Mouse (Mus musculus): Measurements from ENCODE around the gene Rbms1. TPM values are rescaled to one million over a fixed set of nuclear protein-coding genes. Genes with fewer than 3 reads are reported as not detected.

Rbms1 gene
- polyA plus RNA-seq, 1 experiment from 2014 or later: 72.2 TPM

GRCm38 (mm10) chr2:60788173-60788908 is 174.7 kb downstream of the Rbms1 start:
- Histone ChIP-seq H3K9me3 (ENCODE audit: control insufficient read depth, low read length) (no peaks in the 10 kb centered on the region), H3K9ac (ENCODE audit: low read depth, low read length) (no peak overlapping the region), H3K4me3 (ENCODE audit: low read length) (no peak overlapping the region), H3K4me2 (ENCODE audit: low read depth, low read length) (no peak overlapping the region), H3K27me3 (replicated peaks; ENCODE audit: control insufficient read depth, insufficient read depth, low read length) (no peaks in the 10 kb centered on the region), H3K4me1 (ENCODE audit: control insufficient read depth, insufficient read depth, low read length) (no peaks in the 10 kb centered on the region), H3K27ac (ENCODE audit: low read length) (no peak overlapping the region), H3K36me3 (ENCODE audit: control insufficient read depth, insufficient read depth, low read length) (no peaks in the 10 kb centered on the region)
- no peak for ATAC-seq
- 73% methylated on average over 6 of the region's 6 CpGs for WGBS

GRCm38 (mm10) chr2:60787088-60787487 is 175.9 kb downstream of the Rbms1 start:
- no peaks in the 10 kb centered on the region for H3K4me1 ChIP-seq (ENCODE audit: control insufficient read depth, insufficient read depth, low read length)
- no peaks in the 10 kb centered on the region for H3K27me3 ChIP-seq (replicated peaks; ENCODE audit: control insufficient read depth, insufficient read depth, low read length)
- no peak for ATAC-seq
- no peak overlapping the region for H3K4me3 ChIP-seq (ENCODE audit: low read length)
- no peak overlapping the region for H3K9ac ChIP-seq (ENCODE audit: low read depth, low read length)
- H3K27ac ChIP-seq (ENCODE audit: low read length): no peak overlapping the region
- H3K4me2 ChIP-seq (ENCODE audit: low read depth, low read length): no peak overlapping the region
- H3K36me3 ChIP-seq (ENCODE audit: control insufficient read depth, insufficient read depth, low read length): no peaks in the 10 kb centered on the region; the same call in 1 of the 2 replicates
- WGBS: 91% methylated on average over 5 of the region's 5 CpGs
- no peaks in the 10 kb centered on the region for H3K9me3 ChIP-seq (ENCODE audit: control insufficient read depth, low read length)

- no peaks in the 10 kb centered on the region for H3K4me1 ChIP-seq (ENCODE audit: control insufficient read depth, insufficient read depth, low read length)
- no peak for ATAC-seq
- no peaks in the 10 kb centered on the region; the same call in 1 of the 2 replicates for H3K36me3 ChIP-seq (ENCODE audit: control insufficient read depth, insufficient read depth, low read length)
- H3K27ac ChIP-seq (ENCODE audit: low read length): no peak overlapping the region
- WGBS: 67% methylated on average over 10 of the region's 10 CpGs
- no peaks in the 10 kb centered on the region for H3K9me3 ChIP-seq (ENCODE audit: control insufficient read depth, low read length)
- no peak overlapping the region for H3K9ac ChIP-seq (ENCODE audit: low read depth, low read length)
- H3K4me3 ChIP-seq (ENCODE audit: low read length): no peak overlapping the region
- H3K27me3 ChIP-seq (replicated peaks; ENCODE audit: control insufficient read depth, insufficient read depth, low read length): no peaks in the 10 kb centered on the region
- H3K4me2 ChIP-seq (ENCODE audit: low read depth, low read length): no peak overlapping the region
Observed at GRCm38 (mm10) chr2:60786289-60786688, 176.7 kb downstream of the Rbms1 start.

- Histone ChIP-seq H3K4me3 (ENCODE audit: low read length) (no peak overlapping the region), H3K9me3 (ENCODE audit: control insufficient read depth, low read length) (no peaks in the 10 kb centered on the region), H3K27ac (ENCODE audit: low read length) (no peak overlapping the region), H3K4me1 (ENCODE audit: control insufficient read depth, insufficient read depth, low read length) (no peaks in the 10 kb centered on the region; the same call in 1 of the 2 replicates), H3K4me2 (ENCODE audit: low read depth, low read length) (no peak overlapping the region), H3K36me3 (ENCODE audit: control insufficient read depth, insufficient read depth, low read length) (peaks cover 23% of the 10 kb centered on the region), H3K27me3 (replicated peaks; ENCODE audit: control insufficient read depth, insufficient read depth, low read length) (no peaks in the 10 kb centered on the region), H3K9ac (ENCODE audit: low read depth, low read length) (no peak overlapping the region)
- no peak for ATAC-seq
- 37% methylated on average over 3 of the region's 3 CpGs for WGBS
Observed at GRCm38 (mm10) chr2:60774501-60774900, 188.5 kb downstream of the Rbms1 start.

- Histone ChIP-seq H3K36me3 (ENCODE audit: control insufficient read depth, insufficient read depth, low read length) (peaks cover 24% of the 10 kb centered on the region; the same call in 1 of the 2 replicates), H3K4me1 (ENCODE audit: control insufficient read depth, insufficient read depth, low read length) (no peaks in the 10 kb centered on the region; the same call in 1 of the 2 replicates), H3K4me3 (ENCODE audit: low read length) (no peak overlapping the region), H3K27ac (ENCODE audit: low read length) (no peak overlapping the region), H3K27me3 (replicated peaks; ENCODE audit: control insufficient read depth, insufficient read depth, low read length) (no peaks in the 10 kb centered on the region), H3K9ac (ENCODE audit: low read depth, low read length) (no peak overlapping the region), H3K4me2 (ENCODE audit: low read depth, low read length) (no peak overlapping the region), H3K9me3 (ENCODE audit: control insufficient read depth, low read length) (no peaks in the 10 kb centered on the region)
- whole genome bisulfite sequencing: 80% methylated on average over 5 of the region's 5 CpGs
- ATAC-seq: no peak
Observed at GRCm38 (mm10) chr2:60773592-60773991, 189.4 kb downstream of the Rbms1 start.

DNA sequence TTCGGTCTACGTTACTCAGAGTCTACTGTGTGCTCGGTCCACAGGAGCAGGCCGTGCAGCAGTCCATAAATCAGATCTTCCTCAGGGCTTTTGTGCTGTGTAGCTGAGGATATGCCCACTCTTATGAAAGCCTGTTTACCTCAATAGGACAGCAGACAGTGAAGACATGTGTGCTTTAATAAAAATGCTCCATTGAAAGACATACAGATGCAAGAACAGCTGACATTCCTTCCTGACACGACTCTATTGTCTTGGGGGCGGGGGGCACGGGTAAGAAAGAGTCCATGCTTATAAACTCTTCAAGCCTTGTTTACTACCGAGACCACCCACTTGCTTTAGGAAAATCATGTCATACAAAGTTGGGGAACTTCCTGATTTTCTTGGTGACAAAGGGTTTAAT is 196.6 kb downstream of the Rbms1 start:
- ATAC-seq: no peak
- H3K9me3 ChIP-seq (ENCODE audit: control insufficient read depth, low read length): no peaks in the 10 kb centered on the region
- H3K36me3 ChIP-seq (ENCODE audit: control insufficient read depth, insufficient read depth, low read length): peaks cover 13% of the 10 kb centered on the region
- H3K27me3 ChIP-seq (replicated peaks; ENCODE audit: control insufficient read depth, insufficient read depth, low read length): no peaks in the 10 kb centered on the region
- WGBS: 49% methylated on average over 8 of the region's 8 CpGs
- no peak overlapping the region for H3K9ac ChIP-seq (ENCODE audit: low read depth, low read length)
- no peak overlapping the region for H3K4me3 ChIP-seq (ENCODE audit: low read length)
- H3K4me1 ChIP-seq (ENCODE audit: control insufficient read depth, insufficient read depth, low read length): no peaks in the 10 kb centered on the region
- 0 out of 2 replicates have a peak overlapping the region, but pooled peaks have one; percentile 25 for H3K27ac ChIP-seq (ENCODE audit: low read length)
- H3K4me2 ChIP-seq (ENCODE audit: low read depth, low read length): no peak overlapping the region

GRCm38 (mm10) chr2:60756218-60756617 is 206.8 kb downstream of the Rbms1 start:
- WGBS: 88% methylated on average over 9 of the region's 9 CpGs
- no peak overlapping the region for H3K4me2 ChIP-seq (ENCODE audit: low read depth, low read length)
- H3K9ac ChIP-seq (ENCODE audit: low read depth, low read length): no peak overlapping the region
- no peak for ATAC-seq
- no peak overlapping the region for H3K27ac ChIP-seq (ENCODE audit: low read length)
- no peaks in the 10 kb centered on the region for H3K27me3 ChIP-seq (replicated peaks; ENCODE audit: control insufficient read depth, insufficient read depth, low read length)
- H3K36me3 ChIP-seq (ENCODE audit: control insufficient read depth, insufficient read depth, low read length): peaks cover 5% of the 10 kb centered on the region
- H3K4me1 ChIP-seq (ENCODE audit: control insufficient read depth, insufficient read depth, low read length): no peaks in the 10 kb centered on the region
- no peak overlapping the region for H3K4me3 ChIP-seq (ENCODE audit: low read length)
- no peaks in the 10 kb centered on the region for H3K9me3 ChIP-seq (ENCODE audit: control insufficient read depth, low read length)

DNA sequence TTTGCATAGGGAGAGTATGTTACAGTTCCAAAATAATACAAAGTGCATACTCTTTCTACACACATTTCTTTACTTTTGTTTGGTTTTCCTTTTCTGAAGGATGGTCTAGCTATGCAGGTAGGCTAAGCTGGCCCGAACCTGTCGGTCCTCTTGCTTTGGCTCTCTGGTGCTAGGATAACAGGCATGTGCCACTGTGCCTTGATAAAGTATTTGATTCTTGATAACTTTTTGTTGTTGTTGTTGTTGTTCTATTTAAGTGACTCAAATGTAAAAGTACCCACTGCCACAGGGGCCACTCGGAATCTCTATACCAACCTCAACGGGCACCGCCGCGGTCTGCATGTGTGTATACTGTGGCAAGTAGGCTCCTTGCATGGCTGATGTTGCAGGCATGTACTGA is 207.9 kb downstream of the Rbms1 start:
- H3K27me3 ChIP-seq (replicated peaks; ENCODE audit: control insufficient read depth, insufficient read depth, low read length): no peaks in the 10 kb centered on the region
- no peak overlapping the region for H3K4me3 ChIP-seq (ENCODE audit: low read length)
- no peak overlapping the region for H3K27ac ChIP-seq (ENCODE audit: low read length)
- H3K9ac ChIP-seq (ENCODE audit: low read depth, low read length): no peak overlapping the region
- H3K4me2 ChIP-seq (ENCODE audit: low read depth, low read length): no peak overlapping the region
- WGBS: 95% methylated on average over 7 of the region's 7 CpGs
- peaks cover 5% of the 10 kb centered on the region for H3K36me3 ChIP-seq (ENCODE audit: control insufficient read depth, insufficient read depth, low read length)
- ATAC-seq: no peak
- no peaks in the 10 kb centered on the region for H3K9me3 ChIP-seq (ENCODE audit: control insufficient read depth, low read length)
- no peaks in the 10 kb centered on the region for H3K4me1 ChIP-seq (ENCODE audit: control insufficient read depth, insufficient read depth, low read length)

DNA sequence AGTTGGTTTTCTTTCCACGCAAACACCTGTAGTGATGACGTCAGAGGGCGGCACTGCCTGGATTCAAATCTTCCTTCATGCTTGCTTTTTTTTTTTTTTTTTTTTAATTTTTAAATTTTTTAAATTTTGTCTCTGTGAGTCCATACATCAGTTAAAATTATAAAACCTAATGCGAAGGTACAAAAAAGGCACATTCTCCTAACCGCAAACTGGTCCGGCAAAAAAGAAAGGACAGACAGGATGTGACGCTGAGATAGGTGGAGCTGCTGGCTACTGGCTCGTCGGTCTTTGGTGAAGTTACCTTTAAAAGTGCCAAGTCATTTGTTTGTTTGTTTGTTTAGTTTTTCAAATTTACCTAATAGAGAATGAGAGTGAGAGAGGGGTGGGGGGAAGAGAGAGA is 211.7 kb downstream of the Rbms1 start:
- WGBS: 95% methylated on average over 9 of the region's 9 CpGs
- no peak overlapping the region for H3K9ac ChIP-seq (ENCODE audit: low read depth, low read length)
- no peaks in the 10 kb centered on the region for H3K4me1 ChIP-seq (ENCODE audit: control insufficient read depth, insufficient read depth, low read length)
- peaks cover 9% of the 10 kb centered on the region for H3K36me3 ChIP-seq (ENCODE audit: control insufficient read depth, insufficient read depth, low read length)
- H3K4me2 ChIP-seq (ENCODE audit: low read depth, low read length): no peak overlapping the region
- no peak overlapping the region for H3K27ac ChIP-seq (ENCODE audit: low read length)
- H3K4me3 ChIP-seq (ENCODE audit: low read length): no peak overlapping the region
- no peaks in the 10 kb centered on the region for H3K9me3 ChIP-seq (ENCODE audit: control insufficient read depth, low read length)
- no peaks in the 10 kb centered on the region for H3K27me3 ChIP-seq (replicated peaks; ENCODE audit: control insufficient read depth, insufficient read depth, low read length)
- ATAC-seq: no peak

DNA sequence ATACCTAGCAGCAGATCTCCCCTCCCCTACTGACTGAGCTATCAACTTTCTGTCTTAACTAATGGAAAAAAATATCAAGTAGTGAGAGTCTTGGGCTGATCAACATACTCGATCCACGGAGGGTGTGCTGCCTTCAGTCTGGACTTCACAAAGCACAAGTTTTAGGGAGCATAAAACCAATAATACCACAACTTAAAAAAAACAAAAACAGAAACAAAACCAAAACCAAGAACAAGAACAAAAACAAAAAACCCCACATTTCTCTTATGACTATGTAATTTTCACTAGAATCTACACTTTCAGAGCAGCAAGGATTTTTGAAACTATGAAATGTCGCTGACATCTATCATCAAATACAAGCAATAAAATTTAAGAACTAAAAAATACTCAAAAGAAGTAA is 212.4 kb downstream of the Rbms1 start:
- Histone ChIP-seq H3K4me1 (ENCODE audit: control insufficient read depth, insufficient read depth, low read length) (no peaks in the 10 kb centered on the region), H3K36me3 (ENCODE audit: control insufficient read depth, insufficient read depth, low read length) (peaks cover 9% of the 10 kb centered on the region), H3K9ac (ENCODE audit: low read depth, low read length) (no peak overlapping the region), H3K27me3 (replicated peaks; ENCODE audit: control insufficient read depth, insufficient read depth, low read length) (no peaks in the 10 kb centered on the region), H3K27ac (ENCODE audit: low read length) (no peak overlapping the region), H3K4me2 (ENCODE audit: low read depth, low read length) (no peak overlapping the region), H3K9me3 (ENCODE audit: control insufficient read depth, low read length) (no peaks in the 10 kb centered on the region), H3K4me3 (ENCODE audit: low read length) (no peak overlapping the region)
- ATAC-seq: no peak
- 93% methylated on average over 3 of the region's 3 CpGs for WGBS
